Mouse (Mus musculus): ENCODE measurements around the gene Dock4.

DNA sequence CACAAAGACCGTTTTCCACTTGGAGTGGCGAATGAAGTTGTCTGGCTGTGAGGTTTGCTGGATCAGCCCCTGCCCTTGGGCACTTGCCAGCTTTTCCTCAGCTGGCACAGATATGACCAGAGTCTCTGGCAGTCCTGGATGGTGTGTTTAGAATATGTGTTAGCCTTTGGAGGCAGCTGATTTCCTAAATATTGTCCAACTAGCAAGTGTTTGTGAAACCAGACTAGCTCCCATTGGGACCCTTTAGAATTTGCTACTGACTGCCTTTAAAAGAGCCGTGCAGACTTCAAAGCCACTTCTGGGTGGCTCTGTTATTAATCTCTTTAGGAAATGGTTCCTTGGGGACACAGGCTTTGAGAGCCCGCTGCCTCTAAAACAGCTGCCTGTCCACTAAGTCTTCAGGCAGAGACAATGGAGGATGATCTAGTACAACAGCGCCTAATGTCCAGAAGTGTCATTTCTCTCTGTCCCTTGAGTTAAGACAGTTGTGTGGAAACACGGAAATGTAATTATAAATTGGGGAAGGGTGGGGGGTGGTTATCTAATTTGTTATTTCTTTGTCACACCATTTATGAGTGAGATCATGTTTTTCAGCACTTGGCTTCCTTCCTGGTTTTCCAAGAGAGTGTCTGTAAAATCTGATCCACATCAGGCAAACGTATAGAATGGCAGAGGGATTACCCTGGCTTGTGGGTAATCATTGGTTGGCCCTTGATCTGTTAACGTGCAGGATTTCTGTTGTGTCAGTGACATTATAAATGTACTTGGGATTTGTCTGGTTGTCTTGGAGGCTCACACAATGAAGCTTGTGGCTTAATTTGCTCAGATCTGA, 32.1 kb downstream of the Dock4 start:
- no peak for TF ChIP-seq POLR2A (IDR thresholded peaks at IDR 0.05; ENCODE audit: control insufficient read depth, extremely low read depth, insufficient read depth, low read length, poor library complexity)
- no peak for TF ChIP-seq CTCF (IDR thresholded peaks at IDR 0.05; ENCODE audit: borderline replicate concordance, control insufficient read depth, extremely low read depth, insufficient read depth, low read length, poor library complexity)
